Mouse (Mus musculus): ENCODE data around the gene Eps15l1. TPM values are rescaled to one million over a fixed set of nuclear protein-coding genes. Genes with fewer than 3 reads are reported as not detected.

Gene Eps15l1
- polyA plus RNA-seq, 1 experiment from 2014 or later: 60.5 TPM

- H3K27me3 ChIP-seq (ENCODE audit: control insufficient read depth, insufficient read depth, low read length): no peaks in the 10 kb centered on the region
- WGBS: 2% methylated on average over 66 of the region's 73 CpGs
- H3K27ac ChIP-seq: peak overlapping the region; percentile 86
- H3K36me3 ChIP-seq (replicated peaks; ENCODE audit: control insufficient read depth, insufficient read depth): peaks cover 5% of the 10 kb centered on the region; the same call in 1 of the 2 replicates
- ATAC-seq (ENCODE audit: low FRiP score) (peak; percentile 77), DNase-seq (ENCODE audit: low spot score) (peak; percentile 27)
- H3K9ac ChIP-seq: peak overlapping the region; percentile 86
- no peaks in the 10 kb centered on the region for H3K9me3 ChIP-seq (ENCODE audit: control insufficient read depth, low read length)
- peak overlapping the region; percentile 72 for H3K4me3 ChIP-seq (replicated peaks; ENCODE audit: low read length)
- peaks cover 29% of the 10 kb centered on the region for H3K4me1 ChIP-seq (replicated peaks; ENCODE audit: control insufficient read depth, insufficient read depth, low read length)
- H3K4me2 ChIP-seq (replicated peaks): peak overlapping the region; percentile 68
Measured at GRCm38 (mm10) chr8:72420571-72421361, 494 bp downstream of the Eps15l1 start.

GRCm38 (mm10) chr8:72418073-72418472 is 3.2 kb downstream of the Eps15l1 start:
- no peak overlapping the region for H3K4me2 ChIP-seq (replicated peaks)
- no peak for ATAC-seq (ENCODE audit: low FRiP score)
- no peaks in the 10 kb centered on the region for H3K27me3 ChIP-seq (ENCODE audit: control insufficient read depth, insufficient read depth, low read length)
- H3K4me3 ChIP-seq (replicated peaks; ENCODE audit: low read length): no peak overlapping the region
- peaks cover 14% of the 10 kb centered on the region; the same call in 1 of the 2 replicates for H3K36me3 ChIP-seq (replicated peaks; ENCODE audit: control insufficient read depth, insufficient read depth)
- no peak for DNase-seq (ENCODE audit: low spot score)
- WGBS: 94% methylated on average over 4 of the region's 4 CpGs
- H3K27ac ChIP-seq: no peak overlapping the region
- no peak overlapping the region for H3K9ac ChIP-seq
- no peaks in the 10 kb centered on the region for H3K9me3 ChIP-seq (ENCODE audit: control insufficient read depth, low read length)
- H3K4me1 ChIP-seq (replicated peaks; ENCODE audit: control insufficient read depth, insufficient read depth, low read length): peaks cover 29% of the 10 kb centered on the region

GRCm38 (mm10) chr8:72415252-72415651 is 6.0 kb downstream of the Eps15l1 start:
- 79% methylated on average over 2 of the region's 2 CpGs for WGBS

GRCm38 (mm10) chr8:72413839-72414238 is 7.4 kb downstream of the Eps15l1 start:
- H3K27ac ChIP-seq: no peak overlapping the region
- peaks cover 14% of the 10 kb centered on the region for H3K4me1 ChIP-seq (replicated peaks; ENCODE audit: control insufficient read depth, insufficient read depth, low read length)
- 92% methylated on average over 7 of the region's 7 CpGs for WGBS
- H3K27me3 ChIP-seq (ENCODE audit: control insufficient read depth, insufficient read depth, low read length): no peaks in the 10 kb centered on the region
- DNase-seq (ENCODE audit: low spot score): no peak
- H3K4me3 ChIP-seq (replicated peaks; ENCODE audit: low read length): no peak overlapping the region
- H3K4me2 ChIP-seq (replicated peaks): no peak overlapping the region
- peaks cover 19% of the 10 kb centered on the region; the same call in 1 of the 2 replicates for H3K36me3 ChIP-seq (replicated peaks; ENCODE audit: control insufficient read depth, insufficient read depth)
- H3K9me3 ChIP-seq (ENCODE audit: control insufficient read depth, low read length): no peaks in the 10 kb centered on the region
- no peak for ATAC-seq (ENCODE audit: low FRiP score)
- H3K9ac ChIP-seq: no peak overlapping the region

More at GRCm38 (mm10) chr8:72415252-72415651, 6.0 kb downstream of the Eps15l1 start:
- no peak overlapping the region for H3K27ac ChIP-seq
- no peak overlapping the region for H3K9ac ChIP-seq
- ATAC-seq (ENCODE audit: low FRiP score): no peak
- H3K36me3 ChIP-seq (replicated peaks; ENCODE audit: control insufficient read depth, insufficient read depth): peaks cover 22% of the 10 kb centered on the region; the same call in 1 of the 2 replicates
- no peak overlapping the region for H3K4me3 ChIP-seq (replicated peaks; ENCODE audit: low read length)
- no peak for DNase-seq (ENCODE audit: low spot score)
- H3K4me1 ChIP-seq (replicated peaks; ENCODE audit: control insufficient read depth, insufficient read depth, low read length): peaks cover 24% of the 10 kb centered on the region
- no peaks in the 10 kb centered on the region for H3K27me3 ChIP-seq (ENCODE audit: control insufficient read depth, insufficient read depth, low read length)
- H3K4me2 ChIP-seq (replicated peaks): no peak overlapping the region
- H3K9me3 ChIP-seq (ENCODE audit: control insufficient read depth, low read length): no peaks in the 10 kb centered on the region

- no peak overlapping the region for H3K27ac ChIP-seq
- H3K27me3 ChIP-seq (ENCODE audit: control insufficient read depth, insufficient read depth, low read length): no peaks in the 10 kb centered on the region
- 56% methylated on average over 3 of the region's 3 CpGs for WGBS
- no peak overlapping the region for H3K4me3 ChIP-seq (replicated peaks; ENCODE audit: low read length)
- no peak for ATAC-seq (ENCODE audit: low FRiP score)
- peaks cover 10% of the 10 kb centered on the region; the same call in 1 of the 2 replicates for H3K36me3 ChIP-seq (replicated peaks; ENCODE audit: control insufficient read depth, insufficient read depth)
- no peak for DNase-seq (ENCODE audit: low spot score)
- no peak overlapping the region for H3K4me2 ChIP-seq (replicated peaks)
- no peak overlapping the region for H3K9ac ChIP-seq
- 0 out of 2 replicates have a peak, but pooled peaks cover 4% of the 10 kb centered on the region for H3K4me1 ChIP-seq (replicated peaks; ENCODE audit: control insufficient read depth, insufficient read depth, low read length)
- H3K9me3 ChIP-seq (ENCODE audit: control insufficient read depth, low read length): no peaks in the 10 kb centered on the region
Measured at GRCm38 (mm10) chr8:72409443-72409842, 11.8 kb downstream of the Eps15l1 start.

GRCm38 (mm10) chr8:72407878-72408277 is 13.4 kb downstream of the Eps15l1 start:
- H3K36me3 ChIP-seq (replicated peaks; ENCODE audit: control insufficient read depth, insufficient read depth): peaks cover 8% of the 10 kb centered on the region; the same call in 1 of the 2 replicates
- no peak overlapping the region for H3K4me3 ChIP-seq (replicated peaks; ENCODE audit: low read length)
- 0 out of 2 replicates have a peak, but pooled peaks cover 4% of the 10 kb centered on the region for H3K4me1 ChIP-seq (replicated peaks; ENCODE audit: control insufficient read depth, insufficient read depth, low read length)
- no peak overlapping the region for H3K9ac ChIP-seq
- no peak overlapping the region for H3K27ac ChIP-seq
- H3K9me3 ChIP-seq (ENCODE audit: control insufficient read depth, low read length): no peaks in the 10 kb centered on the region
- no peak for DNase-seq (ENCODE audit: low spot score)
- H3K27me3 ChIP-seq (ENCODE audit: control insufficient read depth, insufficient read depth, low read length): no peaks in the 10 kb centered on the region
- no peak overlapping the region for H3K4me2 ChIP-seq (replicated peaks)
- ATAC-seq (ENCODE audit: low FRiP score): no peak
- WGBS: 94% methylated on average over 1 of the region's 1 CpGs

GRCm38 (mm10) chr8:72402981-72403380 is 18.3 kb downstream of the Eps15l1 start:
- DNase-seq (ENCODE audit: low spot score) (no peak), ATAC-seq (ENCODE audit: low FRiP score) (no peak)
- Histone ChIP-seq H3K27me3 (ENCODE audit: control insufficient read depth, insufficient read depth, low read length) (no peaks in the 10 kb centered on the region), H3K27ac (no peak overlapping the region), H3K36me3 (replicated peaks; ENCODE audit: control insufficient read depth, insufficient read depth) (peaks cover 16% of the 10 kb centered on the region), H3K9ac (no peak overlapping the region), H3K9me3 (ENCODE audit: control insufficient read depth, low read length) (no peaks in the 10 kb centered on the region), H3K4me1 (replicated peaks; ENCODE audit: control insufficient read depth, insufficient read depth, low read length) (no peaks in the 10 kb centered on the region), H3K4me2 (replicated peaks) (no peak overlapping the region), H3K4me3 (replicated peaks; ENCODE audit: low read length) (no peak overlapping the region)
- WGBS: 95% methylated on average over 3 of the region's 3 CpGs

GRCm38 (mm10) chr8:72401381-72401780 is 19.9 kb downstream of the Eps15l1 start:
- DNase-seq (ENCODE audit: low spot score) (no peak), ATAC-seq (ENCODE audit: low FRiP score) (no peak)
- 83% methylated on average over 1 of the region's 1 CpGs for WGBS
- Histone ChIP-seq H3K27me3 (ENCODE audit: control insufficient read depth, insufficient read depth, low read length) (no peaks in the 10 kb centered on the region), H3K4me1 (replicated peaks; ENCODE audit: control insufficient read depth, insufficient read depth, low read length) (no peaks in the 10 kb centered on the region), H3K9ac (no peak overlapping the region), H3K4me2 (replicated peaks) (no peak overlapping the region), H3K9me3 (ENCODE audit: control insufficient read depth, low read length) (no peaks in the 10 kb centered on the region), H3K36me3 (replicated peaks; ENCODE audit: control insufficient read depth, insufficient read depth) (peaks cover 32% of the 10 kb centered on the region), H3K4me3 (replicated peaks; ENCODE audit: low read length) (no peak overlapping the region), H3K27ac (no peak overlapping the region)

- peaks cover 99% of the 10 kb centered on the region for H3K36me3 ChIP-seq (replicated peaks; ENCODE audit: control insufficient read depth, insufficient read depth)
- H3K4me3 ChIP-seq (replicated peaks; ENCODE audit: low read length): no peak overlapping the region
- H3K4me2 ChIP-seq (replicated peaks): no peak overlapping the region
- H3K9ac ChIP-seq: no peak overlapping the region
- no peaks in the 10 kb centered on the region for H3K4me1 ChIP-seq (replicated peaks; ENCODE audit: control insufficient read depth, insufficient read depth, low read length)
- H3K9me3 ChIP-seq (ENCODE audit: control insufficient read depth, low read length): no peaks in the 10 kb centered on the region
- no peak for ATAC-seq (ENCODE audit: low FRiP score)
- WGBS: 96% methylated on average over 2 of the region's 2 CpGs
- DNase-seq (ENCODE audit: low spot score): no peak
- H3K27me3 ChIP-seq (ENCODE audit: control insufficient read depth, insufficient read depth, low read length): no peaks in the 10 kb centered on the region
- H3K27ac ChIP-seq: no peak overlapping the region
Measured at GRCm38 (mm10) chr8:72385737-72386136, 35.5 kb downstream of the Eps15l1 start.

Data from hindbrain, embryonic 14.5 days (tissue).